Mouse (Mus musculus): ENCODE data around the gene Fryl. TPM values are rescaled to one million over a fixed set of nuclear protein-coding genes. Genes with fewer than 3 reads are reported as not detected.

The Fryl gene
- total RNA-seq, 2 experiments from 2014 or later: 45.9 to 96.9 TPM

GRCm38 (mm10) chr5:73135131-73135530, 121.3 kb downstream of the Fryl start:
- ATAC-seq (replicated peaks; ENCODE audit: low FRiP score, low TSS enrichment, poor library complexity, severe bottlenecking): no peak

GRCm38 (mm10) chr5:73133833-73134185, 122.6 kb downstream of the Fryl start:
- peak; percentile 81 for ATAC-seq (replicated peaks; ENCODE audit: low FRiP score, low TSS enrichment, poor library complexity, severe bottlenecking)

- ATAC-seq (replicated peaks; ENCODE audit: low FRiP score, low TSS enrichment, poor library complexity, severe bottlenecking): peak; percentile 60
Observed at GRCm38 (mm10) chr5:73132998-73133832, 123.2 kb downstream of the Fryl start.

GRCm38 (mm10) chr5:73130984-73131383, 125.4 kb downstream of the Fryl start:
- ATAC-seq (replicated peaks; ENCODE audit: low FRiP score, low TSS enrichment, poor library complexity, severe bottlenecking): no peak

GRCm38 (mm10) chr5:73129871-73130270, 126.5 kb downstream of the Fryl start:
- no peak for ATAC-seq (replicated peaks; ENCODE audit: low FRiP score, low TSS enrichment, poor library complexity, severe bottlenecking)

- ATAC-seq (replicated peaks; ENCODE audit: low FRiP score, low TSS enrichment, poor library complexity, severe bottlenecking): no peak
Observed at GRCm38 (mm10) chr5:73119969-73120725, 136.3 kb downstream of the Fryl start.

GRCm38 (mm10) chr5:73119524-73119923, 136.9 kb downstream of the Fryl start:
- ATAC-seq (replicated peaks; ENCODE audit: low FRiP score, low TSS enrichment, poor library complexity, severe bottlenecking): no peak

- ATAC-seq (replicated peaks; ENCODE audit: low FRiP score, low TSS enrichment, poor library complexity, severe bottlenecking): no peak
Observed at GRCm38 (mm10) chr5:73118786-73119185, 137.6 kb downstream of the Fryl start.

- ATAC-seq (replicated peaks; ENCODE audit: low FRiP score, low TSS enrichment, poor library complexity, severe bottlenecking): peak; percentile 59; the same call in 1 of the 2 replicates
Observed at GRCm38 (mm10) chr5:73114878-73115277, 141.5 kb downstream of the Fryl start.

- no peak for ATAC-seq (replicated peaks; ENCODE audit: low FRiP score, low TSS enrichment, poor library complexity, severe bottlenecking)
Observed at GRCm38 (mm10) chr5:73112331-73112730, 144.1 kb downstream of the Fryl start.

- ATAC-seq (replicated peaks; ENCODE audit: low FRiP score, low TSS enrichment, poor library complexity, severe bottlenecking): no peak
Observed at GRCm38 (mm10) chr5:73103657-73104056, 152.8 kb downstream of the Fryl start.

GRCm38 (mm10) chr5:73102342-73102989, 154.0 kb downstream of the Fryl start:
- ATAC-seq (replicated peaks; ENCODE audit: low FRiP score, low TSS enrichment, poor library complexity, severe bottlenecking): no peak

GRCm38 (mm10) chr5:73092236-73092635, 164.2 kb downstream of the Fryl start:
- no peak for ATAC-seq (replicated peaks; ENCODE audit: low FRiP score, low TSS enrichment, poor library complexity, severe bottlenecking)

- ATAC-seq (replicated peaks; ENCODE audit: low FRiP score, low TSS enrichment, poor library complexity, severe bottlenecking): no peak
Observed at GRCm38 (mm10) chr5:73089158-73089557, 167.3 kb downstream of the Fryl start.

GRCm38 (mm10) chr5:73081496-73081895, 174.9 kb downstream of the Fryl start:
- ATAC-seq (replicated peaks; ENCODE audit: low FRiP score, low TSS enrichment, poor library complexity, severe bottlenecking): no peak

GRCm38 (mm10) chr5:73079801-73080200, 176.6 kb downstream of the Fryl start:
- no peak for ATAC-seq (replicated peaks; ENCODE audit: low FRiP score, low TSS enrichment, poor library complexity, severe bottlenecking)

- peak; percentile 79 for ATAC-seq (replicated peaks; ENCODE audit: low FRiP score, low TSS enrichment, poor library complexity, severe bottlenecking)
Observed at GRCm38 (mm10) chr5:73071319-73071718, 185.1 kb downstream of the Fryl start.

GRCm38 (mm10) chr5:73066946-73067345, 189.5 kb downstream of the Fryl start:
- no peak for ATAC-seq (replicated peaks; ENCODE audit: low FRiP score, low TSS enrichment, poor library complexity, severe bottlenecking)

GRCm38 (mm10) chr5:73063768-73064669, 192.4 kb downstream of the Fryl start:
- ATAC-seq (replicated peaks; ENCODE audit: low FRiP score, low TSS enrichment, poor library complexity, severe bottlenecking): 0 out of 2 replicates have a peak, but pooled peaks have one; percentile 30

All from megakaryocyte-erythroid progenitor cell, adult 5-6 weeks (primary cell).